In genomic region chr17:33783408-33783807, GRCm38 (mm10) we compare ENCODE assay signal across 9 mouse cellular contexts. TPM values are rescaled to one million over a fixed set of nuclear protein-coding genes. Genes with fewer than 3 reads are reported as not detected.
DNase-seq lines count a peak whose midpoint lies in the region; ATAC-seq and TF ChIP-seq lines count a peak whose summit lies in the region.
"Had no signal": no experiment of that assay in that cellular context is flagged by ENCODE, and none has a peak within 500 bp of the region (broad histone marks: within the 10 kb centered on the region; RNA-seq: fewer than 3 reads in every experiment).

No protein-coding gene starts in this region.

- no peaks in the 10 kb centered on the region for H3K9me3 ChIP-seq in embryonic facial prominence, embryonic 13.5 days
- H3K9me3 ChIP-seq in heart, postnatal 0 days (replicated peaks; ENCODE audit: control insufficient read depth, low read length): no peaks in the 10 kb centered on the region
- H3K9me3 ChIP-seq in lung, embryonic 15.5 days: no peaks in the 10 kb centered on the region
- no peaks in the 10 kb centered on the region for H3K9me3 ChIP-seq in midbrain, embryonic 11.5 days (ENCODE audit: control insufficient read depth, low read length)
- H3K9me3 ChIP-seq: liver, embryonic 13.5 days had no signal

- peak; percentile 70; the same call in 1 of the 2 replicates for TF ChIP-seq EP300 in heart, postnatal 0 days (IDR thresholded peaks at IDR 0.05; ENCODE audit: low read depth)

- no peak overlapping the region for H3K4me3 ChIP-seq in embryonic facial prominence, embryonic 13.5 days
- no peak overlapping the region for H3K4me3 ChIP-seq in heart, postnatal 0 days (ENCODE audit: low read depth, low read length)
- no peak overlapping the region for H3K4me3 ChIP-seq in lung, embryonic 15.5 days
- no peak overlapping the region for H3K4me3 ChIP-seq in midbrain, embryonic 11.5 days (ENCODE audit: low read depth, low read length)
- H3K4me3 ChIP-seq: liver, embryonic 13.5 days had no signal

- no peak overlapping the region for H3K4me2 ChIP-seq in embryonic facial prominence, embryonic 13.5 days
- H3K4me2 ChIP-seq in heart, postnatal 0 days (ENCODE audit: low read depth, low read length): no peak overlapping the region
- no peak overlapping the region for H3K4me2 ChIP-seq in lung, embryonic 15.5 days
- H3K4me2 ChIP-seq in midbrain, embryonic 11.5 days: no peak overlapping the region
- H3K4me2 ChIP-seq: liver, embryonic 13.5 days had no signal

- no peaks in the 10 kb centered on the region for H3K27me3 ChIP-seq in embryonic facial prominence, embryonic 13.5 days
- H3K27me3 ChIP-seq in heart, postnatal 0 days (ENCODE audit: control insufficient read depth, insufficient read depth, low read length): no peaks in the 10 kb centered on the region
- H3K27me3 ChIP-seq in lung, embryonic 15.5 days: no peaks in the 10 kb centered on the region
- H3K27me3 ChIP-seq in midbrain, embryonic 11.5 days (ENCODE audit: control insufficient read depth, insufficient read depth, low read length): no peaks in the 10 kb centered on the region

- DNase-seq in retina, postnatal 1 day: peak; percentile 10
- DNase-seq in retina, embryonic 14.5 days (ENCODE audit: low spot score): no peak
- peak; percentile 85 for DNase-seq in heart, postnatal 0 days (ENCODE audit: low spot score)
- peak; percentile 79 for DNase-seq in urinary bladder, postnatal 25 days (ENCODE audit: low spot score)
- DNase-seq in embryo, embryonic 10 days (ENCODE audit: low spot score): no peak
- DNase-seq in midbrain, embryonic 11.5 days (ENCODE audit: low spot score, missing footprints): no peak
- DNase-seq: liver, embryonic 13.5 days had no signal

- H3K9ac ChIP-seq in embryonic facial prominence, embryonic 13.5 days: no peak overlapping the region
- no peak overlapping the region for H3K9ac ChIP-seq in heart, postnatal 0 days (replicated peaks; ENCODE audit: low read depth, low read length)
- no peak overlapping the region for H3K9ac ChIP-seq in lung, embryonic 15.5 days
- H3K9ac ChIP-seq in midbrain, embryonic 11.5 days (ENCODE audit: low read length): no peak overlapping the region
- H3K9ac ChIP-seq: liver, embryonic 13.5 days had no signal

- H3K27ac ChIP-seq in embryonic facial prominence, embryonic 13.5 days: peak overlapping the region; percentile 16
- peak overlapping the region; percentile 39 for H3K27ac ChIP-seq in heart, postnatal 0 days (ENCODE audit: low read depth)
- H3K27ac ChIP-seq in lung, embryonic 15.5 days: peak overlapping the region; percentile 68
- H3K27ac ChIP-seq in midbrain, embryonic 11.5 days (ENCODE audit: low read depth, low read length): no peak overlapping the region
- H3K27ac ChIP-seq: liver, embryonic 13.5 days had no signal

- ATAC-seq in embryonic facial prominence, embryonic 13.5 days (ENCODE audit: insufficient number of reproducible peaks, insufficient read depth, low FRiP score, low TSS enrichment, low read depth): no peak
- ATAC-seq in heart, postnatal 0 days (ENCODE audit: insufficient read depth, low read depth): peak; percentile 16; the same call in 1 of the 2 replicates
- peak; percentile 17; the same call in 1 of the 2 replicates for ATAC-seq in lung, embryonic 15.5 days (ENCODE audit: borderline replicate concordance, extremely low read depth, low FRiP score, low TSS enrichment)
- ATAC-seq in midbrain, embryonic 11.5 days (ENCODE audit: low FRiP score): no peak

- H3K4me1 ChIP-seq in embryonic facial prominence, embryonic 13.5 days: peaks cover 51% of the 10 kb centered on the region
- H3K4me1 ChIP-seq in heart, postnatal 0 days (ENCODE audit: control insufficient read depth, insufficient read depth): peaks cover 66% of the 10 kb centered on the region
- H3K4me1 ChIP-seq in lung, embryonic 15.5 days: peaks cover 49% of the 10 kb centered on the region
- peaks cover 5% of the 10 kb centered on the region for H3K4me1 ChIP-seq in midbrain, embryonic 11.5 days (ENCODE audit: control insufficient read depth, insufficient read depth, low read length)

- H3K36me3 ChIP-seq in embryonic facial prominence, embryonic 13.5 days: peaks cover 3% of the 10 kb centered on the region
- peaks cover 5% of the 10 kb centered on the region; the same call in 1 of the 2 replicates for H3K36me3 ChIP-seq in heart, postnatal 0 days (replicated peaks; ENCODE audit: control insufficient read depth, insufficient read depth, low read length)
- no peaks in the 10 kb centered on the region for H3K36me3 ChIP-seq in lung, embryonic 15.5 days
- H3K36me3 ChIP-seq in midbrain, embryonic 11.5 days (ENCODE audit: control insufficient read depth, insufficient read depth, low read length): no peaks in the 10 kb centered on the region

- TF ChIP-seq CTCF in heart, postnatal 0 days (IDR thresholded peaks at IDR 0.05; ENCODE audit: low read depth): no peak

RNA-seq across cellular contexts. Expression of gene Angptl4, which starts 1.8 kb away (rescaled TPM):
- polyA plus RNA-seq in embryonic facial prominence, embryonic 13.5 days (2015; fragmentation: Nextera tagmentation; extraction: Ambion mirVana): 53.0 and 60.7 TPM in 2 replicates
- 35.2 and 79.3 TPM in 2 replicates for total RNA-seq in heart, postnatal 0 days (2014; rRNA removed; ENCODE audit: low replicate concordance)
- 59.2 and 124 TPM in 2 replicates for polyA plus RNA-seq in heart, postnatal 0 days (2015; fragmentation: Nextera tagmentation; extraction: Ambion mirVana)
- polyA plus RNA-seq in lung, embryonic 15.5 days (2015; fragmentation: Nextera tagmentation; extraction: Ambion mirVana): 43.7 and 47.0 TPM in 2 replicates
- 20.6 and 21.4 TPM in 2 replicates for polyA plus RNA-seq in midbrain, embryonic 11.5 days (2014; fragmentation: Nextera tagmentation; extraction: Ambion mirVana)

RNA-seq across cellular contexts. Expression of gene Rab11b, which starts 23.1 kb away (rescaled TPM):
- 324 and 385 TPM in 2 replicates for polyA plus RNA-seq in embryonic facial prominence, embryonic 13.5 days (2015; fragmentation: Nextera tagmentation; extraction: Ambion mirVana)
- 58.6 and 87.8 TPM in 2 replicates for total RNA-seq in heart, postnatal 0 days (2014; rRNA removed; ENCODE audit: low replicate concordance)
- polyA plus RNA-seq in heart, postnatal 0 days (2015; fragmentation: Nextera tagmentation; extraction: Ambion mirVana): 382 and 425 TPM in 2 replicates
- 281 and 306 TPM in 2 replicates for polyA plus RNA-seq in lung, embryonic 15.5 days (2015; fragmentation: Nextera tagmentation; extraction: Ambion mirVana)
- 295 and 314 TPM in 2 replicates for polyA plus RNA-seq in midbrain, embryonic 11.5 days (2014; fragmentation: Nextera tagmentation; extraction: Ambion mirVana)

RNA-seq across cellular contexts. Expression of gene Kank3, which starts 26.9 kb away (rescaled TPM):
- 34.4 and 37.9 TPM in 2 replicates for polyA plus RNA-seq in embryonic facial prominence, embryonic 13.5 days (2015; fragmentation: Nextera tagmentation; extraction: Ambion mirVana)
- 33.3 and 68.7 TPM in 2 replicates for total RNA-seq in heart, postnatal 0 days (2014; rRNA removed; ENCODE audit: low replicate concordance)
- 46.1 and 50.8 TPM in 2 replicates for polyA plus RNA-seq in heart, postnatal 0 days (2015; fragmentation: Nextera tagmentation; extraction: Ambion mirVana)
- 68.0 and 77.8 TPM in 2 replicates for polyA plus RNA-seq in lung, embryonic 15.5 days (2015; fragmentation: Nextera tagmentation; extraction: Ambion mirVana)
- polyA plus RNA-seq in midbrain, embryonic 11.5 days (2014; fragmentation: Nextera tagmentation; extraction: Ambion mirVana): 18.3 and 23.9 TPM in 2 replicates

RNA-seq across cellular contexts. Expression of gene Rps28, which starts 41.0 kb away (rescaled TPM):
- 1,111 and 1,168 TPM in 2 replicates for polyA plus RNA-seq in embryonic facial prominence, embryonic 13.5 days (2015; fragmentation: Nextera tagmentation; extraction: Ambion mirVana)
- 127 and 305 TPM in 2 replicates for total RNA-seq in heart, postnatal 0 days (2014; rRNA removed; ENCODE audit: low replicate concordance)
- polyA plus RNA-seq in heart, postnatal 0 days (2015; fragmentation: Nextera tagmentation; extraction: Ambion mirVana): 622 and 631 TPM in 2 replicates
- polyA plus RNA-seq in lung, embryonic 15.5 days (2015; fragmentation: Nextera tagmentation; extraction: Ambion mirVana): 885 and 959 TPM in 2 replicates
- 748 and 845 TPM in 2 replicates for polyA plus RNA-seq in midbrain, embryonic 11.5 days (2014; fragmentation: Nextera tagmentation; extraction: Ambion mirVana)

RNA-seq across cellular contexts. Expression of gene Ndufa7, which starts 41.0 kb away (rescaled TPM):
- polyA plus RNA-seq in embryonic facial prominence, embryonic 13.5 days (2015; fragmentation: Nextera tagmentation; extraction: Ambion mirVana): 464 and 506 TPM in 2 replicates
- 467 and 766 TPM in 2 replicates for total RNA-seq in heart, postnatal 0 days (2014; rRNA removed; ENCODE audit: low replicate concordance)
- polyA plus RNA-seq in heart, postnatal 0 days (2015; fragmentation: Nextera tagmentation; extraction: Ambion mirVana): 899 and 938 TPM in 2 replicates
- polyA plus RNA-seq in lung, embryonic 15.5 days (2015; fragmentation: Nextera tagmentation; extraction: Ambion mirVana): 425 and 461 TPM in 2 replicates
- polyA plus RNA-seq in midbrain, embryonic 11.5 days (2014; fragmentation: Nextera tagmentation; extraction: Ambion mirVana): 408 and 456 TPM in 2 replicates

Comparison
In these comparisons a context has a peak if more than half of its experiments do, and no peak if none do; other contexts are left out.
1. DNase-seq: peak in retina, postnatal 1 day (single experiment), heart, postnatal 0 days (single experiment) and urinary bladder, postnatal 25 days (single experiment); none in retina, embryonic 14.5 days (single experiment), embryo, embryonic 10 days (single experiment) and midbrain, embryonic 11.5 days (single experiment).
2. ATAC-seq: peak in heart, postnatal 0 days (single experiment) and lung, embryonic 15.5 days (single experiment); none in embryonic facial prominence, embryonic 13.5 days (single experiment) and midbrain, embryonic 11.5 days (single experiment).